Mouse (Mus musculus): ENCODE measurements around the gene Gm10401. TPM values are rescaled to one million over a fixed set of nuclear protein-coding genes. Genes with fewer than 3 reads are reported as not detected.
"Not testable (repeated sequence)": the region's sequence is repeated elsewhere in the genome, so short reads cannot be mapped to it uniquely, and the experiment has no call there.

The Gm10401 gene
- polyA plus RNA-seq, 1 experiment from 2014 or later: 40.9 TPM

DNA sequence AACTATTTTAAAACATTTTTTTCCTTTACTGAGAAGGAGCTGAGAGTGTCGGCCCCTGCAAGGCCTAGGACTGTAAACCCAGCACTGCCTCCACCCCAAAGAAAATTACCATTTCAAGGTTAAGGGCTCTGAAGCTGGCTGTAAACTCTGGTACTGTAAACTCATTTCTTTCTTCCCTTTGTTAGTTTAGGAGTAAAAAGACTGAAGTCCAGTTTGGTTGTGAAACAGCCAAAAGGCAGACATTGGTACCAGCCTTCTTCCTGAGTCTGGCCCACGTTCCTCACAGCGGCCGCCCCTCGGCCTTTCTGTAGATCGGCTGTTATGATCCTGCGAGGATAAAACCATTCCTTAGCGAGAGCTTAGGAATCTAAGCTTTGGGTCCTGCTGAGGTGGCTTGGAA, 16.4 kb upstream of the Gm10401 start:
- Histone ChIP-seq H3K4me2 (no peak overlapping the region), H3K4me3 (no peak overlapping the region), H3K27ac (no peak overlapping the region), H3K9ac (no peak overlapping the region), H3K4me1 (peaks cover 13% of the 10 kb centered on the region), H3K36me3 (ENCODE audit: poor library complexity, severe bottlenecking) (peaks cover 43% of the 10 kb centered on the region), H3K9me3 (replicated peaks) (no peaks in the 10 kb centered on the region), H3K27me3 (no peaks in the 10 kb centered on the region)
- 93% methylated on average over 8 of the region's 8 CpGs for WGBS
- no peak for ATAC-seq

DNA sequence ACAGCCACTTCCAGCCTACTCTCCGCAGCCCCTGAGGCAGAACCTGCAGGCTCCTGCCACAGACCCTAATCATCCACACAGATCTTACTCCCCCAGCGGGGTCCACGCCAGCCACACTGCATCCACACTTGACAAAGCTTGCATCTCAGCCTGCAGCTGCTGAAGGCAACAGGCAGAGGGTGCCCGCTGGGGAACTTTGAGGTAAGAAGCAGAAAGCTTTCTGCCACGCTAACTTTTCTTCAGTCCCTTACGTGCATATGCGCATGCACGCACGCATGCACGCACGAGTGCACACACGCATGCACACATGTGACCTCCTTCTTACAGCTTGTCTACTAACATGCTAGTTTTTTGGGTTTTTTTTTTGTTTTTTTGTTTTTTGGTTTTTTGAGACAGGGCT, 15.1 kb upstream of the Gm10401 start:
- H3K9me3 ChIP-seq (replicated peaks): no peaks in the 10 kb centered on the region
- no peak for ATAC-seq
- WGBS: 94% methylated on average over 12 of the region's 12 CpGs
- H3K9ac ChIP-seq: no peak overlapping the region
- no peak overlapping the region for H3K4me3 ChIP-seq
- no peaks in the 10 kb centered on the region for H3K27me3 ChIP-seq
- H3K27ac ChIP-seq: no peak overlapping the region
- peaks cover under 1% of the 10 kb centered on the region; the same call in 1 of the 2 replicates for H3K4me1 ChIP-seq
- H3K36me3 ChIP-seq (ENCODE audit: poor library complexity, severe bottlenecking): peaks cover 43% of the 10 kb centered on the region
- H3K4me2 ChIP-seq: no peak overlapping the region

DNA sequence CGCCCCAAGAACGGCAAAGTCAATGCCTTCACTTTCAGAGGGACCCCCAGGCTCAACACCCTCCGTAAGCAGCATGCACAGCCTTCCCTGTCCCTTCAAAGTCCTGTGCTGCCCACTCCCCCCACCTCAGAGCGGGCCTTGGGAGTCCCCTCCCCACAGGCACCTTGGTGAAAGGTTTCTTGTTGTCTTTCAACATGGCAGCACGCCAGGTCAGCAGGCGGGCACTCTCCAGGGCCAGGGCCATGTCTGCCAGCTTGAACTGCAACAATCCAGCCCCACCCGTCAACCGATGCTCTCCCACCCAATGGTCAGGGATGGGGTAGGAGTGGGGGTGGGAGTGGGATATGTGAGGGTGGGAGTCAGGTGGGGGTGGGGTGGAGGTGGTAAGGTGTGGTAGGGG, 13.1 kb upstream of the Gm10401 start:
- Histone ChIP-seq H3K9ac (no peak overlapping the region), H3K4me1 (no peaks in the 10 kb centered on the region; the same call in 1 of the 2 replicates), H3K36me3 (ENCODE audit: poor library complexity, severe bottlenecking) (peaks cover 35% of the 10 kb centered on the region), H3K4me2 (no peak overlapping the region), H3K9me3 (replicated peaks) (no peaks in the 10 kb centered on the region), H3K4me3 (no peak overlapping the region), H3K27ac (no peak overlapping the region), H3K27me3 (no peaks in the 10 kb centered on the region)
- 86% methylated on average over 8 of the region's 8 CpGs for WGBS
- ATAC-seq: no peak

DNA sequence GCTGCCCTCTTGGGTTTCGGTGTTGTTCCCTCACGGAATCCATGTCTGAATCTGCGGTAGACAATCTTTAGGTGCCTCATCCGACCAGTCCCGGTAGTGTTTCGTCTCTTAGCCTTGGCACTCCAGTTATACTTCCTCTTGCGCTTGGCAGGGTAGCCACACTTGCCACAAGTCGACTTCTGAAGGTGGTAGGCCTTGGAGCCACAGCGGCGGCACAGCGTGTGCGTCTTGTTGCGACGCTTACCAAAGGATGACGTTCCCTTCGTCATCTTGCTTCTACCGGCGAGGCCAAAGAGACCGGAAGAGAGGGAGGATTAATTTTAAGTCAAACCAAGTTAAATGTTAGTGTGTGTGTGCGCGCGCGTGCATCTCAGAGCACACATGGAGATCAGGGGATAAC, 5.2 kb upstream of the Gm10401 start:
- H3K9me3 ChIP-seq (replicated peaks); H3K4me1 ChIP-seq; H3K27me3 ChIP-seq; H3K4me2 ChIP-seq; H3K9ac ChIP-seq; ATAC-seq; H3K27ac ChIP-seq; H3K4me3 ChIP-seq: not testable (repeated sequence)
- 97% methylated on average over 23 of the region's 23 CpGs for WGBS
- H3K36me3 ChIP-seq (ENCODE audit: poor library complexity, severe bottlenecking): peaks cover 36% of the 10 kb centered on the region

DNA sequence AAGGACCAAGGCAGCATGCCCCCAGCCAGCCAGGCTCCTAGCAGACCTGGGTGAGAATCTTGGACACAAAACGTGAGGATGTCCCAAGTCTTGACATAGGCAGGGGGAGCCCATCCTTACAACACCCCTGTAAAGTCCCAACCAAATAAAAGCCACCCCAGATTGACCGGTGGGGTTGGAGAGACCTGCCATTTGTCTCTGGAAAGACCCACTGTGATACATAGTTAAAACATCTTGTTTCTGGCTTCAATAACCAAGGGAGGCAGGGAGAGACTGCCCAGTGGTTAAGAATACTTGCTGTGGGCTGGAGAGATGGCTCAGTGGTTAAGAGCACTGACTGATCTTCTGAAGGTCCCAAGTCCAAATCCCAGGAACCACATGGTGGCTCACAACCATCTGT, 4.1 kb upstream of the Gm10401 start:
- Histone ChIP-seq H3K4me3 (no peak overlapping the region), H3K4me1 (no peaks in the 10 kb centered on the region), H3K9ac (no peak overlapping the region), H3K27me3 (no peaks in the 10 kb centered on the region), H3K4me2 (no peak overlapping the region), H3K36me3 (ENCODE audit: poor library complexity, severe bottlenecking) (peaks cover 42% of the 10 kb centered on the region), H3K9me3 (replicated peaks) (no peaks in the 10 kb centered on the region), H3K27ac (no peak overlapping the region)
- WGBS: 89% methylated on average over 2 of the region's 2 CpGs
- no peak for ATAC-seq

DNA sequence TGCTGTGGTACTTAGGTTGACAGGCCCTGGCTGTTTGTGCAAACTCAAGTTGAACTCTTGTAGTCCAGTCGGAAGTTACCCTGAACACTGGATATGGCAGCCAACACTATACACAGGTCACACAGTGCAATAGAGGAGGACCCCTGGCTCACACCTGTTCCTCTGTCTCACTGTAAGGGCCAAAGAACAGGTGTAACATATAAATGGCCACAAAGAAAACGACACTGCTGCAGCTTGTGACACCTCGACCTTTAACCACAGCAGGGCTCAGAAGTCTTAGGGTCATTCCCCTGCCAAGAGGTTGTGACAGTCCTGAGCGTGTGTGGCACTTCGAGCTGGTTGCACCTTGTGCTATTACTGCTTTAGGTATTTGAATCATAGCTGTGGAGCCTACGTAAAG, 2.4 kb upstream of the Gm10401 start:
- Histone ChIP-seq H3K4me3 (no peak overlapping the region), H3K4me1 (no peaks in the 10 kb centered on the region), H3K9me3 (replicated peaks) (no peaks in the 10 kb centered on the region), H3K36me3 (ENCODE audit: poor library complexity, severe bottlenecking) (peaks cover 60% of the 10 kb centered on the region), H3K9ac (no peak overlapping the region), H3K27ac (no peak overlapping the region), H3K27me3 (no peaks in the 10 kb centered on the region), H3K4me2 (no peak overlapping the region)
- 90% methylated on average over 6 of the region's 6 CpGs for WGBS
- ATAC-seq: no peak

DNA sequence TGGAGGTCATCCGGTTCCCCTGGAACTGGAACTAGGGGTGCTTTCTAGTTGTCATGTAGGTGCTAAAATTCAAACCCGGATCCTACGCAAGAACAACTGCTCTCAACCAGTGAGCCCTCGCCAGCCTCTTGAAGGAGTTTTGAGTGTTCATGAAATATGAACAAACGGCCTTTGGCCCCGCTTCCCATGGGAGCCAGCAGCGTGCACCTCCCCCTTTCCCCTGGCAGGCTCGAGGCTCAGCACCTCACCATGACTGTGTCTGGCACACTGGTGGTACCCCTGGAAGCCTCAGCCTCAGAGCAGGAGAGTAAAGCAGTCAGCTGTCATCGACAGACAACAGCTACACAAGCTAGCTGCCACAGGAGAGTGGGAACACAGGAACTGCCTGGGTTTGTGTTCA, 1.9 kb upstream of the Gm10401 start:
- H3K4me1 ChIP-seq: no peaks in the 10 kb centered on the region
- 93% methylated on average over 9 of the region's 9 CpGs for WGBS
- no peak overlapping the region for H3K27ac ChIP-seq
- no peak overlapping the region for H3K4me2 ChIP-seq
- H3K4me3 ChIP-seq: no peak overlapping the region
- no peak for ATAC-seq
- H3K9me3 ChIP-seq (replicated peaks): no peaks in the 10 kb centered on the region
- H3K9ac ChIP-seq: no peak overlapping the region
- no peaks in the 10 kb centered on the region for H3K27me3 ChIP-seq
- H3K36me3 ChIP-seq (ENCODE audit: poor library complexity, severe bottlenecking): peaks cover 65% of the 10 kb centered on the region

DNA sequence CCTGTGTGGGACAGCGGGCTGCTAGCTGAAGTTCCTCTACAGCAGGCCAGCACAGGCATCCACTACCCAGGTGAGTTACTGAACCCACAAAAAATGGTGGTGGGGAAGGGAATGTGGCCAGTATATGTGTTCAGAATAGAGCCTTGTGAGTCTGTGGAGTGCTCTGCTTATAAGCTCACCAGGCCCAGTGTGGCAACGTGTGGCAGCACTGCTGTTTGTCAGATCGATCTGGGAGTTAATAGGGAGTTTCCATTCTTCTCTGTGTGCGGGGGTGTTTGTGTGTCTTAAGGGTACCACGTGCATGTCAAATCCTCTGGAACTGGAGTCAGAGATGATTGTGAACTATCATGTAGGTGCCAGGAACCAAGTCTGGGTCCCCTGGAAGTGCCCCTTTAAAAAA, 1.4 kb upstream of the Gm10401 start:
- Histone ChIP-seq H3K4me1 (no peaks in the 10 kb centered on the region), H3K27me3 (no peaks in the 10 kb centered on the region), H3K9me3 (replicated peaks) (no peaks in the 10 kb centered on the region), H3K4me2 (no peak overlapping the region), H3K36me3 (ENCODE audit: poor library complexity, severe bottlenecking) (peaks cover 68% of the 10 kb centered on the region), H3K9ac (no peak overlapping the region), H3K27ac (no peak overlapping the region), H3K4me3 (no peak overlapping the region)
- ATAC-seq: no peak
- WGBS: 83% methylated on average over 5 of the region's 5 CpGs

DNA sequence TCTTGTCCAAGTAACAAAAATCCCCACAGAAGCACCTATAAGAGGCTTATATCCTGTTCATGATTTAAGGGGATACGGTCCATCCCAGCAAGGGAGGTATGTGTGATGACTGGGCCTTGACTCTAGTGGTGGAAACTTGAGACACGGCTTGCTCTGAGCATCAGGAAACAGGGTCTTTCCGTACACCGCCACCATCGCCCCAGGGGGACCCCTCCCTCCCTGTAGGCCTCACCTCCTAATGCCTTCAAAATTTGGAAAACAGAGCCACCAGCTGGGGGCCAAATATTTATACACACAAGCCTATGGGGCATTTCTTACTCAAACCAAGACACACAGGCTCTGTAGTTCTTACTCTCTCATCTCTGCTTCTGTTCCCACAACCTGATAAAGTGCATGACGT, 6.3 kb downstream of the Gm10401 start:
- WGBS: 85% methylated on average over 6 of the region's 6 CpGs
- no peaks in the 10 kb centered on the region for H3K9me3 ChIP-seq (replicated peaks)
- no peak overlapping the region for H3K27ac ChIP-seq
- no peak overlapping the region for H3K4me3 ChIP-seq
- no peaks in the 10 kb centered on the region for H3K4me1 ChIP-seq
- H3K9ac ChIP-seq: no peak overlapping the region
- peaks cover 85% of the 10 kb centered on the region for H3K36me3 ChIP-seq (ENCODE audit: poor library complexity, severe bottlenecking)
- H3K4me2 ChIP-seq: no peak overlapping the region
- H3K27me3 ChIP-seq: no peaks in the 10 kb centered on the region
- no peak for ATAC-seq

DNA sequence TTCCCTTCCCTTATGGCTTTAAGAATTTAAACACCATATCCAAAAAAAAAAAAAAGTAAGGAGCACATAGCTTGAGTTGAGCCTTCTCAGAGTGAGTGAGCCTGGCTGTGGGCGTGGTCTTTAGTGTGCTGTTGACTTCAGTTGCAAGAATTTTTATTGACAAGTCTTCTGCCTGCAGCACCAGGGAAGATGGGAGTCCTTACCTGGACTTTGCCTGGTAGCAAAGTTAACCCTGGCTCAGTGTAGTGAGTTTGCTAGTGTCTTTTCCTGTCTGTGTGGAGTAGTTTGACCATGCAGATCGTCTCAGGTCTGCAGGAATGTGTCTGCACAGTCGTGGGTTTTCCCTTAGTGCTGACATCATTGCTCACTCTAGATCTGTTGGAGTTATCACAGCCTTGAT, 7.1 kb downstream of the Gm10401 start:
- H3K4me3 ChIP-seq: no peak overlapping the region
- no peak overlapping the region for H3K4me2 ChIP-seq
- no peak overlapping the region for H3K9ac ChIP-seq
- no peak overlapping the region for H3K27ac ChIP-seq
- H3K9me3 ChIP-seq (replicated peaks): no peaks in the 10 kb centered on the region
- peaks cover 85% of the 10 kb centered on the region for H3K36me3 ChIP-seq (ENCODE audit: poor library complexity, severe bottlenecking)
- H3K4me1 ChIP-seq: no peaks in the 10 kb centered on the region
- WGBS: 88% methylated on average over 3 of the region's 3 CpGs
- H3K27me3 ChIP-seq: no peaks in the 10 kb centered on the region
- no peak for ATAC-seq

DNA sequence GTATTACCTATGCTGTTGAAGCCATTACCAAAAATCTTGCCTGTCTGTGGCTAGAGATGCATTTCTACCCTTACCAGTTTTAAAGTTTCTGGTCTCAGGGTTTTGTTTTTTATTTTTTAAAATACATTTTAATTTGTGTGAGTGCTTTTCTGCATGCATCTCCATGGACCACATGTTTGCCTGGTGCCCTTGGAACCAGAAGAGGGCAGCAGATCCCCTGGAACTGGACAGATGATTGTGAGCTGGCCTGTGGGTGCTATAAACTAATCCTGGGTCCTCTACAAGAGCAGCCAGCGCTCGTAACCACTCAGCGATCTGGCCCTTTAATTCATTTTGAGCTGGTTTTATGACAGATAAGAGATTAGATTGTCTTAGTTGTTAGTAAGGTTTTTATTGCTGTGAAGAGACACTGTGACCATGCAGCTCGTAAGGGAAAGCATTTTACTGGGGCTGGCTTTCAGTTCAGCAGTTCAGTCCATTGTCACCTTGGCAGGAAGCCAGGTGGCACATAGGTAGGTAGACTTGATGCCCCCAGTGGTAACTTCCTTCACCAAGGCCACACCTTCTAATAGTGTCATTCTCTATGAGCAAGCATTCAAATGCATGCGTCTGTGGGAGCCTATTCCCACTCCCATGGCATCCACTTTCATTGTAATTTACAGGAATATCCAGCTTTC, 8.4 kb downstream of the Gm10401 start:
- Histone ChIP-seq H3K27me3 (no peaks in the 10 kb centered on the region), H3K27ac (no peak overlapping the region), H3K36me3 (ENCODE audit: poor library complexity, severe bottlenecking) (peaks cover 79% of the 10 kb centered on the region), H3K4me3 (no peak overlapping the region), H3K4me1 (no peaks in the 10 kb centered on the region), H3K9me3 (replicated peaks) (no peaks in the 10 kb centered on the region), H3K4me2 (no peak overlapping the region), H3K9ac (no peak overlapping the region)
- 91% methylated on average over 5 of the region's 5 CpGs for WGBS
- ATAC-seq: no peak

DNA sequence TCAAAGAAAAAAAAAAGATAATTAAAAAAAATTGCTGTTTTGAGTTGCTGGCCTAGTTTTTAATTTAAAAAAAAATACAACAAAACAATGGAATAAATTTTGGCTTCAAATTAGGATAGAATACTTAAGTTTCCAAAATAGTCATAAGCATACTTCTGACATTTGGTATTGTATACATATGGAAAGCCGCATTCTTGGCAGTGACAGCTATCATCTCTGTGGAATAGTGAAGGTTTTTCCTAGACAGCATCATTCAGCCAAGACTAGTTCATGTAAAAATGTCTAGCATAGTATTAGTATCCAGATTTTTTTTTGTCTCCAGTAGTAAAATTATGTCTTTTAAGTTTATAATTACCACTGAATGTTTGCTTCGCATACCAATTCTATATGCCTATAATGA, 12.4 kb downstream of the Gm10401 start:
- Histone ChIP-seq H3K27me3 (no peaks in the 10 kb centered on the region), H3K36me3 (ENCODE audit: poor library complexity, severe bottlenecking) (peaks cover 79% of the 10 kb centered on the region), H3K4me1 (no peaks in the 10 kb centered on the region), H3K4me2 (no peak overlapping the region), H3K9ac (no peak overlapping the region), H3K9me3 (replicated peaks) (no peaks in the 10 kb centered on the region), H3K4me3 (no peak overlapping the region), H3K27ac (no peak overlapping the region)
- WGBS: 96% methylated on average over 2 of the region's 2 CpGs
- ATAC-seq: no peak

DNA sequence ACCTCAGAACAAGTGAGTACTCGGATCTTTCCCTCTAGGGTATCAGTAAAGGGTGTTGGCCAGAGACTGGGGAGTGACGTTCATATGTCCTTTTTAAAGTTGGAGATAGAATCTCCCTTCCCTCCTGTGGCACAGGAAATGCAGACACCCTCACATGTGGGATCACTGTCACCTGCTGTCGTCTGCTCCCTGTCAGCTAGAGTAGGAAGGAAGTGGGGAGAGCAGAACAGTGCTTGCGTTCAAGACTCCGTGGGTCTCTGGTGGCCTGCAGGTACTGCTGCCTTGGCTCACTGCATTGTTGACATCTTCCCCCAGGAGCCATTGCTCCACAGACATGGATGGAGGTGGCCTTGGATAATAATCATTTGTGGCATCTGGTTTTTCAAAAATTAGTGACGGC, 14.6 kb downstream of the Gm10401 start:
- no peaks in the 10 kb centered on the region for H3K27me3 ChIP-seq
- 93% methylated on average over 6 of the region's 6 CpGs for WGBS
- no peaks in the 10 kb centered on the region for H3K9me3 ChIP-seq (replicated peaks)
- no peaks in the 10 kb centered on the region for H3K4me1 ChIP-seq
- peaks cover 58% of the 10 kb centered on the region for H3K36me3 ChIP-seq (ENCODE audit: poor library complexity, severe bottlenecking)
- no peak overlapping the region for H3K4me2 ChIP-seq
- no peak overlapping the region for H3K4me3 ChIP-seq
- H3K9ac ChIP-seq: no peak overlapping the region
- no peak overlapping the region for H3K27ac ChIP-seq
- no peak for ATAC-seq

Measured in forebrain, embryonic 13.5 days (tissue).